Mouse (Mus musculus) ES-Bruce4 (cell line): Measurements from ENCODE around the gene Mageb3.

Experiments used
- CTCF ChIP-seq: IDR thresholded peaks from one replicate; pipeline ENCODE4 v1.8.1; 2011; ENCODE audit warnings: low read depth, low read length
- EP300 ChIP-seq: IDR thresholded peaks from 2 replicates; pipeline ENCODE4 v1.6.1; 2011; ENCODE audit warnings: low read depth, low read length; ENCODE audit not compliant: insufficient read depth

GRCm38 (mm10) chr2:121956224-121957018 lies 529 bp upstream of the Mageb3 start:
- TF ChIP-seq CTCF, result no peak
- 0 out of 2 replicates have a peak, but pooled peaks have one; percentile 4 for TF ChIP-seq EP300
